Mouse (Mus musculus): ENCODE results near the gene Slc4a8.
A peak's percentile ranks its signal among the peaks of the same experiment; 100 is the strongest.
"Not testable (repeated sequence)": the region's sequence is repeated elsewhere in the genome, so short reads cannot be mapped to it uniquely, and the experiment has no call there.

Gene Slc4a8

DNA sequence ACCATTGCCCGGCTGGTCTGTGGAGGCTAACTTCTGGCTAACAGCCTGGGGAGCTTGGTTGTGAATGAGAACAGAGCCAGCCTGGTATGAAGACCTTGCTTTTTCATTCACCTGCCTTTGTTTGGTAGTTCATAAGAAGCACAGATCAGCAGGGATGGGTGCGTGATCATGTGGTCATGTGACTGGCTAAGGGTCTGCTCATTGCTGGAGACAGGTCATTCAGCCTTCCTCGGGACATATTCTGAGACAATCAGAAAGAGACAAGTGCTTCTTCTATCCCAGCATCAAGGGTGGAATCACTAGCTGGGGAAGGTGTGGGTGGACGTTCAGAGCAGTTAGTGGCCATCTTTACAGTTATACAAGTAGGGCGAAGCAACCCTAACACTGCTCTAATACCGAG, 22.1 kb upstream of the Slc4a8 start:
- DNase-seq (ENCODE audit: extremely low read depth, low read depth), result no peak

DNA sequence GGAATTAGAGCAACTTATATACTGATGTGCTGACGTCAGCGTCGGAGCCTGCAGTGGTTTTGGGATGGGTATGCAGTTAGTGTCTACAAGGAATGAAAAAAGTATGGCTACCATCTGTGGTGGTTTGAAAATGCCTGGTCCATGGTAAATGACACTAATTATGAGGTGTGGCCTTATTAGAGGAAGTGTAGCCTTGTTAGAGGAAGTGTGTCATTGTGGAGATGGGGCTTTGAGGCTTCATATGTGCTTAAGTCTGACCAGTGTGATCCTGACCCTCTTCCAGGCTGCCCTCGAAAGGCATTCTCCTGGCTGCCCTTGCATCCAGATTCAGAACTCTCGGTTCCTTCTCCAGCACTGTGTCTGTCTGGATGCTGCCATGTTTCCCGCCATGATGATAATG, 18.3 kb upstream of the Slc4a8 start:
- no peak for DNase-seq (ENCODE audit: extremely low read depth, low read depth)

DNA sequence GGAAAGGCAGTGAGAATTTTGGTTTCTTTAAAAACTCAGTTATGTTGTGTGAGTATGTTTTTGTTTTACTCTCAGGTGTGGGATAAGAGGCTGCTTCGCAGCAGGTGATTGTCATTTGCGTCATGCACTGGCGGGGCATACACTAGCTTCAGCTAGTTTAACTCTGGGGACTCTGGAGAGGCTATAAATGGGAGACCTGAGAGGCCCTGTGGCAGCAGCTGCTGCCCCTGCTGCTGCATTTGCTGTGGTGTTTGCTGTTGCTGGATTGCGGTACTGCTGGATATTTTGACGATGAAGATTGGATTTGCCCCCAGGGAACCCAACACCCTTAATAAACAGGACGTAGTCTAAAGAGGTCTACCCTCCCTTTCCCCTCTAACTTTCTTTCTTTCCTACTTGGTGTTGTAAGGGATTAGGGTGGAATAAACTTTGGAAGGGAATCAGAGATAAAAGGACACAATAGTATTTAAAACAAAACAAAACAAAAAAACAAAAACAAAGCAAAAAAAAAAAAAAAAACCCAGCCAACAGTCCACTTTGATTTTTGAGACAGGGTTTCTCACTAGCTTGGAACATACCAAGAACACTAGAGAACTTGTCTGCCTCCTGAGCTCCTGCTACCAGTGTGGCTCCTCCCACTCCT, 14.9 kb upstream of the Slc4a8 start:
- no peak for DNase-seq (ENCODE audit: extremely low read depth, low read depth)

DNA sequence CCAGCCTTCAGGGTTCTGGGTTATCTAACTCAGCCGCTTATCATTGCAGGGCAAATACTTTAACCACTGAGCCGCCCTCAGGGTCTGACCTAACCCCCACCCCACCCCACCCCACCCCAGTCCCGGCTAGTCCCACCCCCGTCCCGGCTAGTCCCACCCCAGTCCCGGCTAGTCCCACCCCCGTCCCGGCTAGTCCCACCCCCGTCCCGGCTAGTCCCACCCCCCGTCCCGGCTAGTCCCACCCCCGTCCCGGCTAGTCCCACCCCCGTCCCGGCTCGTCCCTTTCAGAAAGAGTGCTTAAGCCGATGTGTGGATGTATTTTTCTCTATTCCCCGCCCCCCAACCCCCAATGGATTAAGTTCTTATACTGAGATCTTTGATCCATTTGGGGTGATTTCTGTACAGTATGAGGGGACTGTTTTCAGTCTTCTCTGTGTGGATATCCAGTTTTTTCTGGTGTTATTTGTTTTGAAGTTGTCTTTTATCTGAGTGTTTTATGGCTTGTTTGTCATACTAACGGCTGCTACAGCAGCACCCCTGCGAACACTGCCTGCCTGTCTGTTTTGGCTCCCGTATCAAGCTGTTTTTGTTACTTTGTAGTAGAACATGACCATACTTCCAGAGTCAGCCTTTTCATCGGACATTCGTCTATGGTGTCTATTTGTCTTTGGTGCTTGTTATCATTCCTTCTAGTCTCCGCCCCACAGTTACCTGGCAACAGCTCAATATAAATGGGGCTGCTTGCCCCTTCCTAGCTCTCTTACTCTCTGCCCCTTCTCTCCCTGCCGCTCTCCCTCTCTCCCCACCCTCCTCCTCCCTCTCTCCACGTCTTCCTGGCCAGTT, 14.2 kb upstream of the Slc4a8 start:
- DNase-seq (ENCODE audit: extremely low read depth, low read depth), result peak; percentile 95

DNA sequence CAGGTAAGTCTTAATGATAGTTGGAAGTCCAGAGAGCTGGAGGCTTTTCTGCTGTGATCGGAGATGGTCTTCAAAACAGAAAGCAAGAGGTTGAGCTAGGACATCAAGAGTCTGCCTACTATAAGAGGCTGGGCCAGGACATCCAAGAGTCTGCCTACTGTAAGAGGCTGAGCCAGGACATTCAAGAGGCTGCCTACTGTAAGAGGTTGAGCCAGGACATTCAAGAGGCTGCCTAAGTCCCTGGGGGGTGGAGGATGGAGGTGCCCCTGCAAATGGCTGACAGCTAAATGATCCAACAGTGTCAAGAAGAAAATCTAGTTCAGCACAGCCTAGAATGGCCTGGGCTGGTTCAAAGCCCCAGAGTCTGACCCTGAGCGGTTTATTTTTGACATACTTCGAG, 13.0 kb upstream of the Slc4a8 start:
- DNase-seq (ENCODE audit: extremely low read depth, low read depth), result no peak

DNA sequence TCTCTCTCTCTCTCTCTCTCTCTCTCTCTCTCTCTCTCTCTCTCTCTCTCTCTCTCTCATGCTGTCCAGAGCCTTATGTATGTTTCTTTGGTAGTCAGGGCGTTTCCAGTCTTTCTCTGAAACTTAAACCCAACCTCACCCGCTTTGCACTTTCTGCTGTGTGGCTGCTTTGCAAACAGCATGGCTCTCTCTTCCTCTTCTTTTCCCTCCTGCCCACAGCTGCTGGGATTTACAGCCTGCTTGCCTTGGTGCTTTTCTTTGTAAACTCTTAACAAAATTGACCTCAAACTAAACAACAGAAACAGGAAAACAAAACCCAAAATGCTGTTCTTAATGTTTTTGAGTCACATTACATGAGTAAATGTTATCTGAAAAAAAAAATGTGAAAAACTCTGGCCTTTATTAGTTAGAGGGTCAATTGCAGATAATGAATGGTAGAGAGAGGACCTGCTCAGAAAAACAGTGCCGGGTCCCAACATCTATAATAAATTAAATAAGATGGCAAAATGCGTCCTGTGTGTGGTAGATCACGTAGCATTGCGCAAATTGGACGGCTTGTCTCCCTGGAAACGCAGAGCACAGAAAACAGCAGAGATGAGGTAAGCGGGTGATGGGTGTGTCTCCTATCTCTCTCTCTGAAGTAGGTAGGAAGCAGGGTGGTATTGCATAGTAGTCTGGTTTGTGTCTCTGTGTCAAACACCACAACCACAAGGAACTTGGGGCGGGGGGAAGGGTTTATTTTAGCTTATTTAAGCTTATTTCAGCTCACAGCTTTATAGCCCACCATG, 11.6 kb upstream of the Slc4a8 start:
- DNase-seq (ENCODE audit: extremely low read depth, low read depth), result peak; percentile 50

DNA sequence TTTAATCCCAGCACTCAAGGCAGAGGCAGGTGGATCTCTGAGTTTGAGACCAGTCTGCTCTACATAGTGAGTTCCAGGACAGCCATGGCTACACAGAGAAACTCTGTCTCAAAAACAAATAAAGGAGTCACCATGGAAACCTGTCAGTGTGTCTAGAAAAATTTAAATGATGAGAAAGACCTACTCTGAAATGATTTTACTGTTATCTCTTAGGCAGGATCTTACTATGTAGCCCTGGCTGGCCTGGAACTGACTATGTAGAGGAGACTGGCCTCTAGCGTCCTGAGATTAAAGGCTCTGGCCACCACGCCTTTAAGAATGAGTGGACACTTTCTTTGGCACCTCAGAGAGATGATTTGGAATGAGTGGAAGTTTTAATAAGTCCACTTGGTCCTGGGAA, 9.1 kb upstream of the Slc4a8 start:
- DNase-seq (ENCODE audit: extremely low read depth, low read depth), result no peak

DNA sequence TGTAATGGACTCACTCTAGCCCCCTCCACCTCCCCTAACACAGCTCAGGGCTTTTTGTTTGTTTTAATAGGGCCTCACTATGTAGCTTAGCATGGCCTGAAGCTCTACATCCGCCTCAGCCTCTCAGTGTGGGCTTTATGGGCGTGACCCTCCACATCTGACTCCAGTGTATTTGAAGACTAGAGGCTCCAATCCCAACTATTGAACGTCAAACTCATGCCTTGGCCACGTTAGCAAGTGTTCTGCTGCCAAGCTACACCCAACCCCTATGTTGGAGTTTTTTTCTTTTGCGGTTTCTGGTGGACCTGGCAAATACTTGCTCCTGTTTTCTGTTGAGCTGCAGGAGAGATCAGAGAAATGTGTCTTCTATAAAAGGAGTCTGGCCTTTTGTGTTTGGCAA, 8.5 kb upstream of the Slc4a8 start:
- DNase-seq (ENCODE audit: extremely low read depth, low read depth), result no peak

DNA sequence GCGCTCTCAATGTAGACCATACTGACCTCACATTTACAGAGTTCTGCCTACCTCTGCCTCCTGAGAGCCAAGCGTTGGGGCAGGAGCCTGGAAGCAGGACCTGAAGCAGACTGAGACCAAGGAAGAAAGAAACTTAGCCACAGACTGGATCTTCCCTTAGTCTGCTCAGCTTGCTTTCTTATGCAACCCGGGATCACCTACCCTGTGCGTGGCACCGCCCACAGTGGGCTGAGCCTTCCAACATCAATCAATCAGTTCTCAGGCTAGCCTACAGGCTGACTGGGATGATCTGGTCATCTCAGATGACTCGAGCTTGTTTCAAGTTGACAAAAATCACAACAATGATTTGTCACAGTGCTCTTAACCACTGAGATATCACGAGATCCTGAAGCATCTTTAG, 7.5 kb upstream of the Slc4a8 start:
- DNase-seq (ENCODE audit: extremely low read depth, low read depth), result no peak

DNA sequence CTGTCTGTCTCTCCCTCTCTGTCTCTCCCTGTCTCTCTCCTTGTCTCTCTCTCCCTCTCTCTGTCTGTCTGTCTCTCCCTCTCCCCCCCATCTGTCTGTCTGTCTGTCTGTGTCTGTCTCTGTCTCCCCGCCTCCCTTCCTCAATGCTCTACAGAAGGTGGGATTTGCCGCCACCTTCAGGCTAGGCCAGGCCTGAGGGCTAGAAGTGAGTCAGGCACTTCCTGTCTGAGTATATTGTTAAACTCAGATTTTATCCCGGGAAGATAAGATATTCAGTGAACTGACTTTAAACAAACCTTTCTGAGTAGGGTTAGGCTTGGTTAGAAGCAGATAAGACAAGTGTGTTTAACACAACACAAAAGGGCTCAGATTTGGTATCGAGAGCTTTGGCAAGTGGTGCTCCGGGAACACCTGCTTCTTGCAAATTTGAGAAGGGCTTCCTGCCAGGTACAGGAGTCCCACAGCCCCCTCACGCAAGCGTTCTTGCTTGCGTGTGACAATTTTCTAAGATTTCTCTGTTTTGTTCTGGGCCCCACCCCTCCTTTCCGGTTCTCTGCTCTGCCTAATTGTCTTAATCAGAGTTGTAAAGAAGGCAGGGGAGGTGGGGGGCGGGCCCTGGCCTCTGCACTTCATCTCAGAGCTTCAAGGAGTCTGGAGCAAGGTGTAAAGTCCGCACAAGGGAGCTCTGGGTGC, 6.6 kb upstream of the Slc4a8 start:
- no peak for DNase-seq (ENCODE audit: extremely low read depth, low read depth)

DNA sequence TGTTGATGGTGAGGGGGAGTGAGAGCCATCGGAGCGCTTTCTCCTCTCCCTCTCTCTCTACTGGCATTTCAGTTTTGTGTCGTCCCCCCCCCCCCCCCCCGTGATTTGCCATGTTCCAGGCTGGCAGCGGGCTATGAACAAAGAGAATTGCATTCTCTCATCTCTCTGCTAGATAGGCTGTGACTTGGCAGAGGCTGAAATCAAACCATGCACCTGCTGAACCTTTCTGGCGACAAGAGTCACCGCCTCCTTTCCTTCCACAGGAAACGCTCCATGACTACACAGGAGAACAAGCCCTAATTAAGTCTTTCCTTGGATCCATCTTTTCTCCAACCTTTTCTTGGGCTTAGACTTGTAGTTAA, 6.1 kb upstream of the Slc4a8 start:
- DNase-seq (ENCODE audit: extremely low read depth, low read depth), result no peak

DNA sequence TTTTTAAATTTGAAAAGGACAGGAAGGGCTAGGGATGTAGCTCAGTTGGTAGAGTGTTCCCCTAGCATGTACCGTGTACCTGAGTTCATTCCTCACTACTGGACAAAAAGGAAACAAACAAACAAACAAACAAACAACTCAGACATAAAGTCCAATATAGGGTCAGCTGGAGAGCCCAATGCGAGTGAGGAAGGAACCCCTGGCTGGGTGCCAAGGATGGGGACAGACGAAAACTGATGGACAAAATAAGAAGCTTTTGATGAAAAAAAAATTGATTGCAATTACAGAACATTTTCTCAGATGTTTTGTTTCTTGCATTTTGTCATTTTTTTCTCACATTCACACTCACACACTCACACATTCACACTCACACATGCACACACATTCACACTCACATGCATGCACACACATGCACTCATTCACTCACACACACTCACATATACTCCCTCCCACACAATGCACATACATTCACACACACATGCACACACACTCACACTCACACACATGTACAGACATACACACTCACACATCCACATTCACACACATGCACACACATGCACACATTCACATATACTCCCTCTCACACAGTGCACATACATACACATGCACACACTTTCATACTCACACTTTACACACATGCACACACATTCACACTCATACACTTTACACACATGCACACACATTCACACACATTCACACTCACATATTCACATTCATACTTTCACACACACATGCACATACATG, 5.5 kb upstream of the Slc4a8 start:
- no peak for DNase-seq (ENCODE audit: extremely low read depth, low read depth)

DNA sequence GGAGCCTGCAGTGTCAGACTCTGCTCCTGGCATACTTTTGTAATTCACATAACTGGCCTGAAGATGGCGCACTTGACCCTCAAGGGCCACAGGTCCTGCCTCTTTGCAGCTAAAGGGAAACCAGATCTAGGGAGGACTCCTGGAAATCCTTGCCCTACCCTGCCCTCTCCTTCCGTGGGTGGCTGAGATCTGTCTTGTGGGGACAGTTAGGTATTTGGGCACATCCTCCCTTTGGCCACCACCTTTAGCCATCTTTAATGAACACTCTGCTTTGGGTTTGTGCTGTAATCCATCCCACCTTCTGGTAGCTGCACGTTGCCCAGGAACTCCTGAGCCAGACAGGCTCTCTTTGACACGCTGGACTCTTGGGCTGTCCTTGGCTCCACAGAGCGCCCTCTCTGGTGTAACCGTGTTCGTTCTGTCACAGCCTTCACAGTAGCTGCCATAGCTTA, 4.0 kb upstream of the Slc4a8 start:
- DNase-seq (ENCODE audit: extremely low read depth, low read depth), result peak; percentile 83

DNA sequence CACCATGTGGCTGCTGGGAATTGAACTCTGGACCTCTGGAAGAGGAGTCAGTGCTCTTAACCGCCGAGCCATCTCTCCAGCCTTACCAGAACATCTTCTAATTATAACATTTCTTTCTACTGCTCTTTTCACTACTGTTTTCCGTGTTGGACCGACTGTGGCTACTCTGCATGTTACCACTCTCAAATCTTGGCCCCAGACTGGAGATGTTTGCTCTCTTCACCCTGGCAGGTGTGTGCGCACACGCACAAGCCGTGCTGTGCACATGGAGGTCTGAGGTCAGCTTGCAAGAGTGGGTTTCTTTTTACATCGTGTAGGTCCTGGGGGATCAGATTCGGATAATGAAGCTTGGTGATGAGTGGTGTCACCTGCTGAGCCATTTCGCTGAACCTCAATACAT, 2.3 kb upstream of the Slc4a8 start:
- no peak for DNase-seq (ENCODE audit: extremely low read depth, low read depth)

DNA sequence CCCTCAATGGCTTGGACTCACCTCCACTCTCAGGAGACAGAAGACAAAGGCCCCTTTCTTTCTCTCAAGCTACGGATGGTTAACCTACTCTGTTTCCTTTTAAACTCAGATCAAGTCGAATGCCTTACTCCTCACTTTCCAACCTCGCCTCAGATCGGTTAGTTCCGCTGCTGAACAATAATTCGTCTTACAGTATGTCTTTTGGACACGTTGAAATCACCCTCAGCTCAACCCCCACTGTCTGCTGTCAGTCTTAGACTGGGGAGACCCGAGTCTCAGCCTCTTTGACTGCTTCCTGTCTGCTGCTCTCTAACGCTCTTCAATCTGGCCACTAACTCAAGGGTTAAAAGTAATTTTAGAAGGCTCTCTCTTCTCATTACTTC, 520 bp upstream of the Slc4a8 start:
- DNase-seq (ENCODE audit: extremely low read depth, low read depth), result no peak

DNA sequence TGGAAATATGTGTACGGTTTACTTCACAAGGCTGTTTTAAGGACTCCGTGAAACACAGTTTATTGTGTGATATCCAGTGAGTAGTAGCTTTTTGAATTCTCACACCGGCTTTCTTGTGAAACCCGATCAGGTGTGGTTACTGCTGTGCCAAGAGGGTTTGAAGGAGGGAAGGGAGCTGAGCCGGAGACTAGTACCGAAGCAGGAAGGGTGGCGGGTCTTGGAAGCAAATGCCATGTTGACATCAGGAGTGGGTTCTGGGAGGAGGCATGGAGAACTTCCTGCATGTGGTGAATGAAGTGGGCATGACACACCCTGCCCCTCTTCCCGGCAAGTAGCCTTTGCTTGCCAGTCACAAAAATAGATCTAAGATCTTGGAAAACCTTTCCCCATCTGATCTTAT, 1.1 kb downstream of the Slc4a8 start:
- no peak for DNase-seq (ENCODE audit: extremely low read depth, low read depth)

DNA sequence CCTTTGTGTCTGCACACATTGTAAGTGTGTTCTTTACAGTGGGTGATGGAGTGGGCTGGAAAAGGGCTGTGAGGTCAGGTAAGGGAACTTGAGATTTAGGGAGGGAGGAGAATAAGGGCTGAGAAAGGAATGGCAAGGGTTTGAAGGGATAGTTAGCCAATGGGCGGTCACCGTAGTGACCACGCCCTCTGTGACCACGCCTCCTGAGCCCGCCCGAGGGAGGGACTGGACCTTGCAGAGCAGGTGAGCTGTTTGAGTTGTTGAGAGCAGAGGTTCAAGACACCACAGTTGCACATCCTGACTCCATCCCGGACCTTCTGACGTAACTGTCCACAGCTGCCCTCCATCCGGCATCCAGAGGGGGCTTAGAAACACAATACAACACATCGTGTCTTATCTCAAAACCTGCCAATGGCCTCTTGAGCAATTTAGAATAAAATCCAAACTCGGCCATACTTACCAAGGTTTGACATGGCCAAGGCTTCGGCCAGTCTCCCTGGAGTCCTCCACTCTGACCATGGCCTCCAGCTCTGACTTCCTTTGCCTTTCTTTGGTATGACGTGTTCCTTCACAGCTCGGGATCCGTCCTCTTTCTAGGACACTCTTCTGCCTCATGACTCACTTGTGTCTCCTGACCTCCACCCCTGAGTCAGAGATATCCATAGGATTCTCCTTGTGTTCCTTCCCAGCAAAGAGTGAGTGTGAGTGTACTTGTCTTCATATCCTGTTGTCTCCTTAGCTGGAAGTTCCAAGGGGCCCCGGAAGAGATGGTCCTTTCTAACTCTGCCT, 2.8 kb downstream of the Slc4a8 start:
- DNase-seq (ENCODE audit: extremely low read depth, low read depth), result no peak

DNA sequence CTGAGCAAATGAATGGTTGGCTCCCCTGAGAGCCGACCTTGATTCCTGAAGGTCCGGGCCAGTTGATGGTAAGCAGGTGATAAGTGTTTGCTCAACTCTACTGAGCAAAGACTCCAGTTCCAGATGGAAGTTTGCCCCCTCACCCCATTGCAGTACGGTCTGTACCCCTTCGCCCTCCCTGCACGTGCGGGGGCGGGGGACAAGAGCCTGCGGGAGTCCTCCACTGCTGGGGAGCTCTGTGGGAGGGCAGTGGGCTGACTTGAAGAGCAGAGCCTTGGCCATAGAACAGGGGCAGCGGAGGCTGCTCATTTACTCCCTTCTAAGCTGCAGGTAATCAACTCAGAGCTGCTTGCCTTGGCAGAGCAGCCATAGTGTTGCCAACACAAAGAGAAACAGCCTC, 5.3 kb downstream of the Slc4a8 start:
- DNase-seq (ENCODE audit: extremely low read depth, low read depth), result no peak

DNA sequence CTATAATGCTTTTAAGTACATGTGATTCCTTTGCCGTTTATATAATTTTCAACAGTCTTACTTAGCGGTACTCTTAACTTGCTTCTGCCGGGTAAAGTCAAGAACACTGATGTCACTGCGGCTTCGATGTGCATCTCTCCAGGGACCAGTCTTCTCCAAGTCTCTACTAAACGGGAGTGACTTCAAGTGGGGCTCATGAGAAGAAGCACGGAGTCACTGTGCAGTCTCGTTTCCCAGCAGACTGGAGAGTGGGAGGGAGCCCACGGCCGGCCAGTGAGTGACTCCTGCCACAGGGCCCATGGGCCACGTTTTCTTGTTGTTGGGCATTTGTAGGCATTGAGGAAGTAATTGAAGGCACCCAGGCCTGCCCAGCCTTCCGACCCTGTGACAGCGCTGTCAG, 6.3 kb downstream of the Slc4a8 start:
- DNase-seq (ENCODE audit: extremely low read depth, low read depth), result no peak

DNA sequence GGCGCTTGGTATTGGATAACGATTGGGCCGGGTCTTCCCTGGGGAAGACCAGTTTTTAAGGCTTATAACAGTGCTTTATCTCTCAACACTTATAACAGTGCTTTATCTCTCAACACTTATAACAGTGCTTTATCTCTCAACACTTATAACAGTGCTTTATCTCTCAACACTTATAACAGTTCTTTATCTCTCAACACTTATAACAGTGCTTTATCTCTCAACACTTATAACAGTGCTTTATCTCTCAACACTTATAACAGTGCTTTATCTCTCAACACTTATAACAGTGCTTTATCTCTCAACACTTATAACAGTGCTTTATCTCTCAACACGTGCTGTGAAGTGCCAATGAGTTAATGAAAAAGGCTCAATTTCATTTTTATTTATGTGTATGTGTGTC, 7.5 kb downstream of the Slc4a8 start:
- DNase-seq (ENCODE audit: extremely low read depth, low read depth), result not testable (repeated sequence)
